Mouse (Mus musculus) retina, postnatal 1 day (tissue): ENCODE results near the gene Adamtsl4.
"Not testable (repeated sequence)": the region's sequence is repeated elsewhere in the genome, so short reads cannot be mapped to it uniquely, and the experiment has no call there.

Experiments used
- DNase-seq: peaks from one replicate; pipeline ENCODE4 v3.0.0-alpha.2; 2012

Adamtsl4 gene

GRCm38 (mm10) chr3:95658868-95659712, 28.6 kb downstream of the Adamtsl4 start:
- DNase-seq = peak; percentile 90

- DNase-seq = peak; percentile 97
Measured at GRCm38 (mm10) chr3:95658236-95658867, 29.4 kb downstream of the Adamtsl4 start, which contains the start of gene Mcl1. Gene Mcl1, plus strand, starts transcription at chr3:95658788.

- no peak for DNase-seq
Measured at GRCm38 (mm10) chr3:95657711-95658110, 30.0 kb downstream of the Adamtsl4 start.

GRCm38 (mm10) chr3:95657108-95657507, 30.6 kb downstream of the Adamtsl4 start:
- no peak for DNase-seq

GRCm38 (mm10) chr3:95655437-95655836, 32.3 kb downstream of the Adamtsl4 start:
- no peak for DNase-seq

GRCm38 (mm10) chr3:95654371-95654770, 33.3 kb downstream of the Adamtsl4 start:
- DNase-seq = not testable (repeated sequence)

- DNase-seq = peak; percentile 52
Measured at GRCm38 (mm10) chr3:95653473-95654034, 34.2 kb downstream of the Adamtsl4 start.

GRCm38 (mm10) chr3:95652871-95653270, 34.8 kb downstream of the Adamtsl4 start:
- no peak for DNase-seq

- no peak for DNase-seq
Measured at GRCm38 (mm10) chr3:95652204-95652811, 35.4 kb downstream of the Adamtsl4 start.

GRCm38 (mm10) chr3:95651391-95652203, 36.1 kb downstream of the Adamtsl4 start:
- DNase-seq = no peak

GRCm38 (mm10) chr3:95651033-95651373, 36.7 kb downstream of the Adamtsl4 start:
- no peak for DNase-seq

- no peak for DNase-seq
Measured at GRCm38 (mm10) chr3:95650276-95651032, 37.3 kb downstream of the Adamtsl4 start.

GRCm38 (mm10) chr3:95648016-95648415, 39.7 kb downstream of the Adamtsl4 start:
- no peak for DNase-seq

GRCm38 (mm10) chr3:95645313-95646235, 42.1 kb downstream of the Adamtsl4 start:
- no peak for DNase-seq

- DNase-seq = no peak
Measured at GRCm38 (mm10) chr3:95643097-95643496, 44.6 kb downstream of the Adamtsl4 start.

- DNase-seq = no peak
Measured at GRCm38 (mm10) chr3:95639694-95640093, 48.0 kb downstream of the Adamtsl4 start.

- DNase-seq = no peak
Measured at GRCm38 (mm10) chr3:95636072-95636471, 51.6 kb downstream of the Adamtsl4 start.

GRCm38 (mm10) chr3:95635636-95636035, 52.1 kb downstream of the Adamtsl4 start:
- DNase-seq = no peak

- DNase-seq = peak; percentile 50
Measured at GRCm38 (mm10) chr3:95632648-95633588, 54.8 kb downstream of the Adamtsl4 start.
